Mouse (Mus musculus) frontal cortex, postnatal 36 days (tissue): ENCODE measurements at regions not wholly inside any gene's neighbourhood (a gene's known extent, or its start where the extent isn't known, plus 50 kb on each side); places are given as distances from the start of the nearest gene placed in this dataset.

ENCODE experiments used
- DNase-seq, 2 experiments: peaks; one replicate each; pipeline ENCODE4 v3.0.0; 2022; ENCODE audit warnings: low spot score in 2 of 2

DNA sequence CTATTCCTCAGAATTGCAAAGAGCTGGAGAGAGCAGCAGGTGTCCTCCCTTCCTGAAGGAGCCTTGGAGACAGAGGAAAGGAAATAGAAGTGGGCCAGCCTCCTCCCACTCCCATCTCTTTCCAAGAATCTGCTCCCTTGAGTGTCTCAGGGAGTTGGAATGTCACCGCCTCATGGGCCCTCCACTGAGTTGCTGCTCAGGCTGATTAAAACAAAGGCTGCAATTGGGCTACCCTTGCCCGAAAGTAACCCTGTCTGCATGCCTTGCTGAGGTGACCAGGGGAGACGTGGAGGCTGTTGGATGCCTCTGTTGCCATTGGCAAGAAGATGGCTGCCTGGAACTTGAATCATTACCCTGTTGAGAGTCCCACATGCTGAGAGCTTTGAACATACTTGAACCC lies 59.7 kb upstream of the Abca1 start:
- DNase-seq: peak in 1 of 2 experiments; percentile 29

GRCm38 (mm10) chr4:53218752-53219151 lies 59.1 kb upstream of the Abca1 start:
- peak; percentile 45 to 49 for DNase-seq

DNA sequence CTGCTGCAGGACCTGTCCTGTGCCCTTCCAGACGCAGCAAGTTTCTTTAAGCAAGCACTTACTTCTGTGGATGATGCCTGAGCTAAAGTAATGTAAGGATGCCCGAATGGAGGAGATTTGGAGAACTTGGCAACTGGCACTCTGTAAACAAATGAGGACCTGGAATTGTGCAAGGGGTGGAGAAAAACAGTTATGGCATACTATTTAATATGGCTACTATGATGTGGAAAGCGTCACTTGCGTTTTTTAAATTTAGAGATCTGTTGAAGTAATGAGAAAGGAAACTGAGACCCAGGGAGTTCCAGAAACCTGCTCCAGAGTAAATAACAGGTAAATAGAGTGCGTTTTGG lies 58.6 kb upstream of the Abca1 start:
- no peak for DNase-seq

DNA sequence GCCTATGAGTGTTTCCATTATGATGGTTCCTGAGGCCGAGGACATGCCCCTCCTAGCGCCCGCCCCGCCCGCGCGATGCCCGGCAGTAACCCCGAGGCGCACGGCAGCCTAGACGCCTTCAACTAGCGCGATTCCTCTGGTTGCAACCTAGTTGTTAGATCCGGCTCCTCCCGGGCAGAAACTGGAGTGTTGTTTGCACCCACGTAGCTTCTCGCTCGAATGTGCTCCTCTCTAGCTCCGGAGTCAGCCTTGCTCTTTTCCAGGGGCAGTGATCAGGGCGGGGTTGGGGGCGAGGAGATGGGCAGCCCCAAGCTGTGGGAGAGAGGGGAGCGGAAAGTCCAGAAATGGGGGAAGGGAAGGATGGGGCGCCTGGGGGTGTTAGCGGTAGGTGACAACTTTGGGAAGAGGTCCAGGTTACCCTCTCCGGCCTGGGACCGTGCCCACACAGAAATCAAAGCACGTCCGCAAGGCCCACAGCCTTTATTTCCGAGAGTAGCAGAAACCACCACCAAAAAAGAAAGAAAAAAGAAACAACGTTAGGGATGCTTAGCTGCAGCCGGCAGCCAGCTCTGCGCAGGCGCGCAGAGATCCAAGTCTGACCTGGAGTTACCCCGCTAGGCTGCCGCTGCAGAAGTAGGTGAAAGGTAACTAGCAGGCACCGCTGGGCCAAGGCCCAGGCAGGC lies 58.1 kb upstream of the Abca1 start:
- peak; percentile 70 to 78 for DNase-seq

DNA sequence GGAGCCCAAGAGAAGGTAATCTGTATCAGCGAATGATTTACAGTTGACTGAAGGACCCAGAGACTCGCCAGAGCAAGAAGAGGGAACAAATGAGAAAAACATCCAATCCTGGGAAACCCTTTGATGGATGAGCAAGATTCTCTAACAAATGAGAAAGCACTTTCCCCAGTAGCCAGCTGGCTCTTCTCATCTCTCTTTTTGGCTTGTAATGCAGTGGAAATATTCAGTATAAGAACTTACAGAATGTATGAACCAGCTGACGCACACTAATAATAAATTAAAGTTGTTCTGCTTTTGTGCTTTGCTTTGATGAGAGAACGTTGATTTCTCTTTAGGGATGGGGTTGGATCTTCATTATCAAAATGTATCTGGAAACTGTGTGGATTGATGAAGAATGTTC lies 52.8 kb upstream of the Abca1 start:
- DNase-seq: no peak

DNA sequence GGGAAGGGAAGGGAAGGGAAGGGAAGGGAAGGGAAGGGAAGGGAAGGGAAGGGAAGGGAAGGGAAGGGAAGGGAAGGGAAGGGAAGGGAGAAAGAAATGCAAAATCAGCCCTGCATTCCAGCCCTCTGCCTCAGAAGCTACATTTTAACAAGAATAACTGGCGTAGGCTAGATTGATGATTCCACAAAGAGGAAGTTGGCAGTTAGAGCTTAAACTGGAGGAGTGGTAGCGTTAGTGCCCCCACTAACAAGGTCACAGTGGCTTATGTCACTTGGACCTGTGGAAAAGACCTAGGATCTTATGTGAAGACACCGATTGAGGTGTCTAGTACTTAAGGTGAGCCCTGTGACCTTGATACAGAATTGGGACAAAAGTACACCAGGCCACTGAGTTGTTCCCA lies 51.0 kb upstream of the Abca1 start:
- DNase-seq: no peak
